Mouse (Mus musculus): ENCODE results near the gene Cx3cl1. TPM values are rescaled to one million over a fixed set of nuclear protein-coding genes. Genes with fewer than 3 reads are reported as not detected.

The Cx3cl1 gene
- polyA plus RNA-seq, 1 experiment from 2014 or later, result 8.1 TPM

DNA sequence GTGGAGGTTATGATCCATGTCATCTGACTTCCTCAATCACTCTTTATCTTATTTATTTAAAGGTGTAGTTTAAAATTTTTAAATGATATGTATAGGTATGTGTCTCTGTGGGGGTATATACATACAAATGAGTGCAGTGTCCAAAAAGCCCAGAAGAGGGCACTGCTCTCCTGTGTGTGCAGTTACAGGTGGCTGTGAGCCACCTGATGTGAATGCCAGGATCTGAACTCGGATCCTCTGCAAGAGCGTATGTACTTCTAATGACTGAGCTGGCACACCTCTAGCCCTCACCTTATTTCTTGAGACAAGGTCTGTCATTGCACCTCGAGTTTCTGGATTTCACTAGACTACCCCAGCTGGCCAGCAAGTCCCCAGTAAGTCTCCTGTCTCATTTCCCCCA, 31.2 kb upstream of the Cx3cl1 start:
- no peaks in the 10 kb centered on the region for H3K36me3 ChIP-seq (ENCODE audit: control insufficient read depth, insufficient read depth, low read length)
- H3K27me3 ChIP-seq (ENCODE audit: control insufficient read depth, insufficient read depth, low read length), result no peaks in the 10 kb centered on the region
- no peak overlapping the region for H3K4me2 ChIP-seq (ENCODE audit: low read length)
- 0 out of 2 replicates have a peak, but pooled peaks cover 2% of the 10 kb centered on the region for H3K9me3 ChIP-seq (ENCODE audit: control insufficient read depth, low read length)
- 79% methylated on average over 3 of the region's 3 CpGs for WGBS
- no peak overlapping the region for H3K27ac ChIP-seq (replicated peaks in 1 of 2; ENCODE audit: control insufficient read depth in 1 of 2, insufficient read depth in 1 of 2, low read depth in 2 of 2, low read length in 2 of 2)
- no peak for ATAC-seq (ENCODE audit: insufficient number of reproducible peaks, insufficient read depth, low FRiP score, low read depth)
- no peaks in the 10 kb centered on the region for H3K4me1 ChIP-seq (ENCODE audit: control insufficient read depth in 2 of 2, insufficient read depth in 2 of 2, low read length in 2 of 2)
- H3K9ac ChIP-seq (ENCODE audit: low read length), result no peak overlapping the region
- H3K4me3 ChIP-seq (ENCODE audit: control insufficient read depth in 1 of 2, insufficient read depth in 1 of 2, low read depth in 1 of 2, low read length in 2 of 2), result no peak overlapping the region

DNA sequence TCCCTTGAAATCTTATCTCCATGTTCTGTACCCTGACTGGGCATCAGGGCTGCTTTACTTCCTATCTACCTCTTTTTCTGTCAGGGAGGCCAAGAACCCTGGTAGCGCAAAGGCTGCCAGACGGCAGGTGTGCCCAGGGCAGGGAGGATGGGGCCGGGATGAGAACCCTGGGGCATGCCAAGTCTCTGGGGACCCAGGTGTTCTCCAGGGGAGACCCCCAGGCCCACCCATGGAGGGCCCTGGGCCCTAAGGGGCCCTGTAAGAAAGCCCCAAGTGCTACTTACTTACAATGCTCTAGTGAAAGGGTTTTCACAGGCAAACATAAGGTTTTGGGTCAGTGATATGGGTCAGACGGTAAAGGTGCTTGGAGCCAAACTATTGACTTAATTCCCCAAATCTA, 30.1 kb upstream of the Cx3cl1 start:
- H3K9me3 ChIP-seq (ENCODE audit: control insufficient read depth, low read length), result 0 out of 2 replicates have a peak, but pooled peaks cover 2% of the 10 kb centered on the region
- no peaks in the 10 kb centered on the region for H3K36me3 ChIP-seq (ENCODE audit: control insufficient read depth, insufficient read depth, low read length)
- 75% methylated on average over 4 of the region's 4 CpGs for WGBS
- H3K4me1 ChIP-seq (ENCODE audit: control insufficient read depth in 2 of 2, insufficient read depth in 2 of 2, low read length in 2 of 2), result no peaks in the 10 kb centered on the region
- H3K4me2 ChIP-seq (ENCODE audit: low read length), result no peak overlapping the region
- H3K27me3 ChIP-seq (ENCODE audit: control insufficient read depth, insufficient read depth, low read length), result no peaks in the 10 kb centered on the region
- no peak overlapping the region for H3K4me3 ChIP-seq (ENCODE audit: control insufficient read depth in 1 of 2, insufficient read depth in 1 of 2, low read depth in 1 of 2, low read length in 2 of 2)
- no peak overlapping the region for H3K27ac ChIP-seq (replicated peaks in 1 of 2; ENCODE audit: control insufficient read depth in 1 of 2, insufficient read depth in 1 of 2, low read depth in 2 of 2, low read length in 2 of 2)
- no peak overlapping the region for H3K9ac ChIP-seq (ENCODE audit: low read length)
- no peak for ATAC-seq (ENCODE audit: insufficient number of reproducible peaks, insufficient read depth, low FRiP score, low read depth)

DNA sequence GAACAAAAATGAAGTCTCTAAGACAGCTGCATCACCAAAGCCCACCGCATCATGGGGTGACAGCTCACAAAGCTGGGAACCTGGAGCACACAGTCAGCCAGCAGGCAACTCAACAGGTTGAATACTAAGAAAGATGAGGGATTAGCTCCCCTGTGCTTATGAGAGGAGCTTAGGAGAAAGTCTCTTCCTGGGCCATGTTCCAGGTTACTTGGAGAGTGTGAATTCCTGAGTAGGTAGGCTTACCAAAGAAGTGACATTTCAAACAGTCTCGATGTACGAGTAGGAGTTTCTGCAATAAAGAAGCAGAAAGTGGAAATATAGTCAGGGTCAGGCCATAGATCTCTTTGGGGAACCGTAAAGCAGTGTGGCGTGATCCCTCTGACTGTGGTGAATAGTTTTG, 27.3 kb upstream of the Cx3cl1 start:
- 89% methylated on average over 5 of the region's 5 CpGs for WGBS
- Histone ChIP-seq H3K9ac (ENCODE audit: low read length) (no peak overlapping the region), H3K36me3 (ENCODE audit: control insufficient read depth, insufficient read depth, low read length) (no peaks in the 10 kb centered on the region), H3K4me3 (ENCODE audit: control insufficient read depth in 1 of 2, insufficient read depth in 1 of 2, low read depth in 1 of 2, low read length in 2 of 2) (no peak overlapping the region), H3K27me3 (ENCODE audit: control insufficient read depth, insufficient read depth, low read length) (no peaks in the 10 kb centered on the region), H3K4me2 (ENCODE audit: low read length) (no peak overlapping the region), H3K27ac (replicated peaks in 1 of 2; ENCODE audit: control insufficient read depth in 1 of 2, insufficient read depth in 1 of 2, low read depth in 2 of 2, low read length in 2 of 2) (no peak overlapping the region), H3K4me1 (ENCODE audit: control insufficient read depth in 2 of 2, insufficient read depth in 2 of 2, low read length in 2 of 2) (no peaks in the 10 kb centered on the region), H3K9me3 (ENCODE audit: control insufficient read depth, low read length) (0 out of 2 replicates have a peak, but pooled peaks cover 2% of the 10 kb centered on the region)
- no peak for ATAC-seq (ENCODE audit: insufficient number of reproducible peaks, insufficient read depth, low FRiP score, low read depth)

DNA sequence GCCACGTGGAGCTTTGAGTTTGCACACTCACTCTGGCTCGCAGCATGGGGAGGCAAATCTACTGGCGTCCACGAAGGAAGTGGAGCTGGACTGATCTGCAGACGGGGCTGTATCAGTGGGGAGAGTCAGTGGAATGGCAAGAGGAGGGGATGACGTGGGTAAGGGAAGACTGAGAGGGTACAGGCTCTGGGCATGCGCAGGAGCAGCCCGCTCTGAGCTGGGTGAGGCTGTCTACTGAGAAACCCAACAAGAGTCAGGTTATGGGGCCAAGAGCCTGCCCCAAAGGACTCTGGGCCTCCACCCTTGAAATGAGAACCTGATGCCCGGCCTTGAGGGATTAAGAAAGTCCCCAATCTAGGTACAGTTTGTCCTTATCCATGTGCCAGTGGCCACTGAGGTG, 26.8 kb upstream of the Cx3cl1 start:
- Histone ChIP-seq H3K4me2 (ENCODE audit: low read length) (no peak overlapping the region), H3K27ac (replicated peaks in 1 of 2; ENCODE audit: control insufficient read depth in 1 of 2, insufficient read depth in 1 of 2, low read depth in 2 of 2, low read length in 2 of 2) (no peak overlapping the region), H3K9me3 (ENCODE audit: control insufficient read depth, low read length) (0 out of 2 replicates have a peak, but pooled peaks cover 2% of the 10 kb centered on the region), H3K4me1 (ENCODE audit: control insufficient read depth in 2 of 2, insufficient read depth in 2 of 2, low read length in 2 of 2) (no peaks in the 10 kb centered on the region), H3K36me3 (ENCODE audit: control insufficient read depth, insufficient read depth, low read length) (no peaks in the 10 kb centered on the region), H3K4me3 (ENCODE audit: control insufficient read depth in 1 of 2, insufficient read depth in 1 of 2, low read depth in 1 of 2, low read length in 2 of 2) (no peak overlapping the region), H3K27me3 (ENCODE audit: control insufficient read depth, insufficient read depth, low read length) (no peaks in the 10 kb centered on the region), H3K9ac (ENCODE audit: low read length) (no peak overlapping the region)
- ATAC-seq (ENCODE audit: insufficient number of reproducible peaks, insufficient read depth, low FRiP score, low read depth), result no peak
- WGBS, result 76% methylated on average over 9 of the region's 9 CpGs

DNA sequence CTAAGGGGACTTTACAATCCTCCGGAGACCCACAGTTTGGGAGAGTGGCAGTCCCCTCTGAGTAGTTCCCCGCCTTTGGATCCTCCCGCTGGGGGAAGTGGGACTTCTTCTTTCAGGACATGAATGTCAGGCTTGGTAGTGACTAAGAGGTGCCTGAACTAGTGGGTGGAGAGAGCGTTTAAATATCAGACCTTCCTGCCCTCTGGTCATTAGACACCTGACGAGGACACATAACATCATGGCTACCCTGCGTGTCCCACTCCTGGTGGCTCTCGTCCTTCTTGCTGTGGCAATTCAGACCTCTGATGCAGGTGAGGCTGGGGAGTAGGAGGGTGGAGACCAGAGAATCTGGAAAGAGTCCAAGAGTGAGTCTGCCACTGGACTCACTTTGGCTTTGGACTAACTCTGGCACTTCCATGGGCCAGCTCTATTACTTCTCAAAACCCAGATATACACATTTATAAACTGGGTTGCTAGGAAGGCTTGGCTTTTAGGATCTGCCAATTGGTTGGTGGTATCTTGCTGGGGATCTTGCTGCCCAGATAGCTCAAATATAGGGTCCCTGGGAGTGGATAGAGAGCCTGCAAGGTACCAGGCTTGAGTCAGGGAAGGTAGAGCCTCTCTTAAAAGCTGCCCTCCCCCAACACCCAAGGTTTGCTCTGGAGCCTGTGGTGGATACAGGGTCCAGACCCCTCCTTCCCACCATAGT, 26.2 kb upstream of the Cx3cl1 start, which contains the start of gene Ccl22:
TSS of gene Ccl22 (plus strand) at position 115 of the 709 bp plus-strand sequence.
- 79% methylated on average over 7 of the region's 7 CpGs for WGBS
- H3K9ac ChIP-seq (ENCODE audit: low read length), result no peak within 1 kb of the TSS

DNA sequence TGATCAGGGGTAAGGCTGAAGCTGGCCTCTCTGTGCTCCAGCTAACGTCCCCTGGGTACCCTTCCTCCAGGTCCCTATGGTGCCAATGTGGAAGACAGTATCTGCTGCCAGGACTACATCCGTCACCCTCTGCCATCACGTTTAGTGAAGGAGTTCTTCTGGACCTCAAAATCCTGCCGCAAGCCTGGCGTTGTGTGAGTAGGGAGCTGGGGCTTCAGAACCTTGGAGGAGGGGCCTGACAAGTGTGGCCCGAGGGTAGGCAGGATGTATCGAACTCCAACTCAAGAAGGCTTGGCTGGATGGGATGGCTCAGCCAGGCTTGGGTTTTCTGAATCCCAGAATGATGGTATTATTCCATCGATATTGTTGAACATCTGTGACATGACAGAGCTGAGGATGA, 25.0 kb upstream of the Cx3cl1 start:
- H3K4me2 ChIP-seq (ENCODE audit: low read length), result no peak overlapping the region
- H3K27ac ChIP-seq (replicated peaks in 1 of 2; ENCODE audit: control insufficient read depth in 1 of 2, insufficient read depth in 1 of 2, low read depth in 2 of 2, low read length in 2 of 2), result no peak overlapping the region
- H3K27me3 ChIP-seq (ENCODE audit: control insufficient read depth, insufficient read depth, low read length), result no peaks in the 10 kb centered on the region
- H3K4me3 ChIP-seq (ENCODE audit: control insufficient read depth in 1 of 2, insufficient read depth in 1 of 2, low read depth in 1 of 2, low read length in 2 of 2), result no peak overlapping the region
- 72% methylated on average over 8 of the region's 8 CpGs for WGBS
- no peak for ATAC-seq (ENCODE audit: insufficient number of reproducible peaks, insufficient read depth, low FRiP score, low read depth)
- H3K9me3 ChIP-seq (ENCODE audit: control insufficient read depth, low read length), result no peaks in the 10 kb centered on the region
- H3K36me3 ChIP-seq (ENCODE audit: control insufficient read depth, insufficient read depth, low read length), result no peaks in the 10 kb centered on the region
- H3K4me1 ChIP-seq (ENCODE audit: control insufficient read depth in 2 of 2, insufficient read depth in 2 of 2, low read length in 2 of 2), result no peaks in the 10 kb centered on the region
- no peak overlapping the region for H3K9ac ChIP-seq (ENCODE audit: low read length)

More for the DNA sequence above, 26.2 kb upstream of the Cx3cl1 start, which contains the start of gene Ccl22:
- Histone ChIP-seq H3K4me1 (ENCODE audit: control insufficient read depth in 2 of 2, insufficient read depth in 2 of 2, low read length in 2 of 2) (no peaks in the 10 kb centered on the region), H3K27ac (replicated peaks in 1 of 2; ENCODE audit: control insufficient read depth in 1 of 2, insufficient read depth in 1 of 2, low read depth in 2 of 2, low read length in 2 of 2) (no peak within 1 kb of the TSS), H3K36me3 (ENCODE audit: control insufficient read depth, insufficient read depth, low read length) (no peaks in the 10 kb centered on the region), H3K4me2 (ENCODE audit: low read length) (no peak within 1 kb of the TSS), H3K9me3 (ENCODE audit: control insufficient read depth, low read length) (0 out of 2 replicates have a peak, but pooled peaks cover 2% of the 10 kb centered on the region), H3K4me3 (ENCODE audit: control insufficient read depth in 1 of 2, insufficient read depth in 1 of 2, low read depth in 1 of 2, low read length in 2 of 2) (no peak within 1 kb of the TSS), H3K27me3 (ENCODE audit: control insufficient read depth, insufficient read depth, low read length) (no peaks in the 10 kb centered on the region)
- ATAC-seq (ENCODE audit: insufficient number of reproducible peaks, insufficient read depth, low FRiP score, low read depth), result no peak

DNA sequence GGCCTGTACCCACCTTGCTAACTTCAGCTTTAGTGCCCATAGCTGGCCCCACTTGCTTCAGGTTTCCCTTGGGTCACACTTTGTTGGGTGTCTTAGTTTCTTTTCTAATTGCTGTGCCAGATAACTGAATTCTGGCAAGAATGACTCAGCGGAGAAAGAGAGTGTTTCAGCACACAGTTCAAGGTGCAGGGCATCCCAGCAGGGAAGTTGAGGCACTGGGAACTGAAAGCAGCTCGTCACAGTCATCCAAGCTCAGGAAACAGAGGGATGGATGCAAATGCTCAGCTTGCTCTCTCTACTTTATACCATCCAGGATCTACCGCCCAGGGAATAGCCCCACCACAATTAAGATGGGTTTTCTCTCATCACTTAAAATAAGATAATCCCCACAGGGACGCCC, 23.4 kb upstream of the Cx3cl1 start:
- H3K36me3 ChIP-seq (ENCODE audit: control insufficient read depth, insufficient read depth, low read length), result no peaks in the 10 kb centered on the region
- no peaks in the 10 kb centered on the region for H3K9me3 ChIP-seq (ENCODE audit: control insufficient read depth, low read length)
- H3K9ac ChIP-seq (ENCODE audit: low read length), result no peak overlapping the region
- H3K4me1 ChIP-seq (ENCODE audit: control insufficient read depth in 2 of 2, insufficient read depth in 2 of 2, low read length in 2 of 2), result no peaks in the 10 kb centered on the region
- no peak for ATAC-seq (ENCODE audit: insufficient number of reproducible peaks, insufficient read depth, low FRiP score, low read depth)
- 50% methylated on average over 4 of the region's 4 CpGs for WGBS
- no peak overlapping the region for H3K4me2 ChIP-seq (ENCODE audit: low read length)
- H3K27ac ChIP-seq (replicated peaks in 1 of 2; ENCODE audit: control insufficient read depth in 1 of 2, insufficient read depth in 1 of 2, low read depth in 2 of 2, low read length in 2 of 2), result no peak overlapping the region
- no peak overlapping the region for H3K4me3 ChIP-seq (ENCODE audit: control insufficient read depth in 1 of 2, insufficient read depth in 1 of 2, low read depth in 1 of 2, low read length in 2 of 2)
- H3K27me3 ChIP-seq (ENCODE audit: control insufficient read depth, insufficient read depth, low read length), result no peaks in the 10 kb centered on the region

DNA sequence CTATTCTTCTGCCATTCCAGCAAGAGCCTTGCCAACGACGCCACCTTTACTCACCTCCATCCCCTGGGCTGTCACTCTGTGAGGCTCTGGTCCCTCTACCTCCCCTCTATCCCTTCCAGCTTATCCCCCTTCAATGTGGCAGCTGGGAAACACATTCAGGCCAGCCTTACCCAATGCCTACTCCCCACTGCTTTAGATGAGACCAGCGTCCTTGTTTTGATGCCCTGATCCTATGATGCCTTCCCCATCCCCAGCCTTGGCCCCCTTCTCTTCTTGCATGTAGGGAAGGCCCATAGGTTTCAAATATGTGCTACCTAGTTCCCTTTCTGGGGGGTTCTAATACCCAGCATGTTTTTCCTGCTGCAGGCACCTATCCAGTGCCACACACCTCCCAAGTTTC, 21.9 kb upstream of the Cx3cl1 start:
- 77% methylated on average over 3 of the region's 3 CpGs for WGBS
- Histone ChIP-seq H3K4me3 (ENCODE audit: control insufficient read depth in 1 of 2, insufficient read depth in 1 of 2, low read depth in 1 of 2, low read length in 2 of 2) (no peak overlapping the region), H3K9ac (ENCODE audit: low read length) (no peak overlapping the region), H3K4me2 (ENCODE audit: low read length) (no peak overlapping the region), H3K4me1 (ENCODE audit: control insufficient read depth in 2 of 2, insufficient read depth in 2 of 2, low read length in 2 of 2) (no peaks in the 10 kb centered on the region), H3K27me3 (ENCODE audit: control insufficient read depth, insufficient read depth, low read length) (no peaks in the 10 kb centered on the region), H3K36me3 (ENCODE audit: control insufficient read depth, insufficient read depth, low read length) (no peaks in the 10 kb centered on the region), H3K27ac (replicated peaks in 1 of 2; ENCODE audit: control insufficient read depth in 1 of 2, insufficient read depth in 1 of 2, low read depth in 2 of 2, low read length in 2 of 2) (no peak overlapping the region), H3K9me3 (ENCODE audit: control insufficient read depth, low read length) (no peaks in the 10 kb centered on the region)
- ATAC-seq (ENCODE audit: insufficient number of reproducible peaks, insufficient read depth, low FRiP score, low read depth), result no peak
